Mouse (Mus musculus) CH12.LX (cell line): ENCODE measurements around the gene Sertad3. TPM values are rescaled to one million over a fixed set of nuclear protein-coding genes. Genes with fewer than 3 reads are reported as not detected.

Source experiments
- DNase-seq: peaks from one replicate; pipeline ENCODE4 v3.0.0-alpha.2; 2013; ENCODE audit errors: extremely low read depth
- H3K27ac ChIP-seq: 2 replicates; pipeline ENCODE4 v1.5.1; 2012; ENCODE audit warnings: low read depth, mild to moderate bottlenecking, control low read depth, moderate library complexity; ENCODE audit not compliant: insufficient read depth
- H3K27me3 ChIP-seq: replicated peaks from 2 replicates; pipeline ENCODE3; 2012; ENCODE audit warnings: inconsistent platforms
- H3K36me3 ChIP-seq, 2 experiments: replicated peaks in 1 of 2; 2 replicates each; pipeline versions ENCODE3 to v1.6.1; 2012; ENCODE audit warnings: inconsistent platforms in 1 of 2, low read length in 1 of 2, mild to moderate bottlenecking in 1 of 2, mixed read lengths in 1 of 2, moderate library complexity in 1 of 2; ENCODE audit not compliant: control insufficient read depth in 1 of 2, insufficient read depth in 1 of 2
- H3K4me1 ChIP-seq, 2 experiments: 2 replicates each; pipeline ENCODE4 v1.6.1; 2012; ENCODE audit warnings: inconsistent platforms in 1 of 2, moderate library complexity in 1 of 2; ENCODE audit not compliant: insufficient read depth in 2 of 2, control insufficient read depth in 1 of 2
- H3K4me2 ChIP-seq: 2 replicates; pipeline ENCODE4 v1.6.1; 2012; ENCODE audit warnings: low read depth, mild to moderate bottlenecking, control low read depth; ENCODE audit not compliant: poor library complexity, insufficient read depth, severe bottlenecking
- H3K4me3 ChIP-seq, 3 experiments: fragments of 150-350 bp in 1 of 3; sonication (generic) in 1 of 3; replicated peaks in 1 of 3; 2 replicates each; pipeline versions ENCODE3 to v1.5.1; 2011 to 2012; ENCODE audit warnings: low read depth in 2 of 3, low read length in 2 of 3, mild to moderate bottlenecking in 2 of 3, moderate library complexity in 2 of 3, control low read depth in 1 of 3, improper control_type of control experiment in 1 of 3, inconsistent platforms in 1 of 3, mixed read lengths in 1 of 3; ENCODE audit not compliant: poor library complexity in 1 of 3
- H3K79me2 ChIP-seq: replicated peaks from 2 replicates; pipeline ENCODE4 v1.6.1; 2012; ENCODE audit warnings: mild to moderate bottlenecking, moderate library complexity; ENCODE audit not compliant: control insufficient read depth, poor library complexity, insufficient read depth, severe bottlenecking; ENCODE audit errors: extremely low read depth
- H3K9ac ChIP-seq: 2 replicates; pipeline ENCODE4 v1.6.1; 2012; ENCODE audit warnings: low read depth, mild to moderate bottlenecking, control low read depth, moderate library complexity; ENCODE audit not compliant: insufficient read depth
- H3K9me3 ChIP-seq: replicated peaks from 2 replicates; pipeline ENCODE3; 2012; ENCODE audit warnings: low read length, inconsistent platforms, mixed read lengths
- CTCF ChIP-seq, 2 experiments: IDR thresholded peaks in 1 of 2; conservative IDR thresholded peaks in 1 of 2; 2 replicates each; pipeline ENCODE4 v1.5.1; 2011 to 2012; ENCODE audit warnings: low read depth in 2 of 2, low read length in 2 of 2, improper control_type of control experiment in 1 of 2, inconsistent platforms in 1 of 2, mild to moderate bottlenecking in 1 of 2, moderate library complexity in 1 of 2
- E2F4 ChIP-seq: IDR thresholded peaks from 2 replicates; pipeline ENCODE4 v1.6.1; 2011; ENCODE audit warnings: low read depth, low read length, improper control_type of control experiment; ENCODE audit not compliant: insufficient replicate concordance
- ELF1 ChIP-seq: IDR thresholded peaks from 2 replicates; pipeline ENCODE4 v1.6.1; 2014; ENCODE audit warnings: low read depth, mild to moderate bottlenecking, inconsistent platforms, low read length, improper control_type of control experiment
- ETS1 ChIP-seq: conservative IDR thresholded peaks from 2 replicates; pipeline ENCODE4 v1.6.1; 2012; ENCODE audit warnings: low read depth, mild to moderate bottlenecking, inconsistent platforms, low read length, improper control_type of control experiment, moderate library complexity
- GABPA ChIP-seq: IDR thresholded peaks from 2 replicates; pipeline ENCODE4 v1.6.1; 2012; ENCODE audit warnings: low read depth, low read length, improper control_type of control experiment, inconsistent platforms; ENCODE audit not compliant: insufficient replicate concordance
- JUN ChIP-seq: IDR thresholded peaks from 2 replicates; pipeline ENCODE4 v1.6.1; 2011; ENCODE audit warnings: low read depth, mild to moderate bottlenecking, low read length, improper control_type of control experiment, moderate library complexity; ENCODE audit not compliant: insufficient read depth
- JUND ChIP-seq: conservative IDR thresholded peaks from 2 replicates; pipeline ENCODE4 v1.6.1; 2011; ENCODE audit warnings: low read depth, low read length, improper control_type of control experiment
- KAT2A ChIP-seq: IDR thresholded peaks from 2 replicates; pipeline ENCODE4 v1.6.1; 2012; ENCODE audit warnings: low read length, improper control_type of control experiment, inconsistent platforms; ENCODE audit not compliant: insufficient replicate concordance
- MAFK ChIP-seq: IDR thresholded peaks from 2 replicates; pipeline ENCODE4 v1.6.1; 2011; ENCODE audit warnings: low read length, improper control_type of control experiment; ENCODE audit not compliant: insufficient replicate concordance
- MAX ChIP-seq: IDR thresholded peaks from 2 replicates; pipeline ENCODE4 v1.6.1; 2011; ENCODE audit warnings: low read length, improper control_type of control experiment
- MAZ ChIP-seq: IDR thresholded peaks from 2 replicates; pipeline ENCODE4 v1.6.1; 2012; ENCODE audit warnings: low read depth, mild to moderate bottlenecking, inconsistent platforms, low read length, improper control_type of control experiment, moderate library complexity
- MXI1 ChIP-seq: IDR thresholded peaks from 2 replicates; pipeline ENCODE4 v1.6.1; 2011; ENCODE audit warnings: mild to moderate bottlenecking, low read depth, low read length, improper control_type of control experiment
- MYC ChIP-seq: IDR thresholded peaks from 2 replicates; pipeline ENCODE4 v1.6.1; 2011; ENCODE audit warnings: low read depth, mild to moderate bottlenecking, improper control_type of control experiment, low read length
- NELFE ChIP-seq: IDR thresholded peaks from 2 replicates; pipeline ENCODE4 v1.6.1; 2011; ENCODE audit warnings: low read depth, low read length, improper control_type of control experiment
- NRF1 ChIP-seq: IDR thresholded peaks from 2 replicates; pipeline ENCODE4 v1.6.1; 2014; ENCODE audit warnings: low read depth, mild to moderate bottlenecking, inconsistent platforms, low read length, improper control_type of control experiment, moderate library complexity
- PAX5 ChIP-seq: IDR thresholded peaks from 2 replicates; pipeline ENCODE4 v1.6.1; 2012; ENCODE audit warnings: low read length, inconsistent platforms, mixed read lengths
- POLR2A ChIP-seq: IDR thresholded peaks from 2 replicates; pipeline ENCODE4 v1.6.1; 2011; ENCODE audit warnings: low read depth, mild to moderate bottlenecking, improper control_type of control experiment, low read length
- POLR2AphosphoS2 ChIP-seq: IDR thresholded peaks from 2 replicates; pipeline ENCODE4 v1.6.1; 2011; ENCODE audit warnings: low read depth, low read length, improper control_type of control experiment
- RAD21 ChIP-seq: IDR thresholded peaks from 2 replicates; pipeline ENCODE4 v1.6.1; 2011; ENCODE audit warnings: low read depth, mild to moderate bottlenecking, low read length, improper control_type of control experiment, moderate library complexity
- RCOR1 ChIP-seq: conservative IDR thresholded peaks from 2 replicates; pipeline ENCODE4 v1.6.1; 2012; ENCODE audit warnings: low read depth, mild to moderate bottlenecking, inconsistent platforms, low read length, improper control_type of control experiment
- SIN3A ChIP-seq: IDR thresholded peaks from 2 replicates; pipeline ENCODE4 v1.6.1; 2012; ENCODE audit warnings: low read length, improper control_type of control experiment, inconsistent platforms
- SMC3 ChIP-seq: IDR thresholded peaks from 2 replicates; pipeline ENCODE4 v1.6.1; 2011; ENCODE audit warnings: low read depth, low read length, improper control_type of control experiment
- USF1 ChIP-seq: IDR thresholded peaks from 2 replicates; pipeline ENCODE4 v1.6.1; 2014; ENCODE audit warnings: low read depth, mild to moderate bottlenecking, inconsistent platforms, low read length, improper control_type of control experiment
- USF2 ChIP-seq: conservative IDR thresholded peaks from 2 replicates; pipeline ENCODE4 v1.6.1; 2011; ENCODE audit warnings: low read depth, low read length, improper control_type of control experiment
- ZKSCAN1 ChIP-seq: IDR thresholded peaks from 2 replicates; pipeline ENCODE4 v1.6.1; 2012; ENCODE audit warnings: low read depth, inconsistent platforms, low read length, improper control_type of control experiment, borderline replicate concordance
- dilution Hi-C: fragments of 300-500 bp; cut with MboI; formaldehyde crosslinking; loops from 2 replicates; pipeline ENCODE4 v1.14.3; 2020; ENCODE audit warnings: low sequenced_read_pairs; ENCODE audit not compliant: extremely low pct_unique_long_range_greater_than_20kb, extremely low pct_ligation_motif_present
- in situ Hi-C: fragments of 300-500 bp; cut with MboI; formaldehyde crosslinking; loops from 3 replicates; pipeline ENCODE4 v1.14.3; 2019; ENCODE audit warnings: low sequenced_read_pairs, low pct_ligation_motif_present, low pct_unique_long_range_greater_than_20kb, mixed read lengths
- polyA plus RNA-seq: library from polyadenylated mRNA; unstranded; fragments of >175 nt; gene quantifications from 2 replicates; pipeline ENCODE4 v1.2.1, GENCODE M21; 2012; ENCODE audit warnings: low read depth; ENCODE audit not compliant: insufficient read length
- total RNA-seq, 2 experiments: library from RNA; depleted of rRNA; stranded (reverse); fragments of 300-350 nt in 1 of 2; fragments of >200 nt in 1 of 2; gene quantifications; 2 replicates each; pipeline ENCODE4 v1.2.3; 2012 to 2014

Gene Sertad3
- total and polyA plus RNA-seq, 3 experiments: 2.7 to 3.9 (median 2.8) TPM

DNA sequence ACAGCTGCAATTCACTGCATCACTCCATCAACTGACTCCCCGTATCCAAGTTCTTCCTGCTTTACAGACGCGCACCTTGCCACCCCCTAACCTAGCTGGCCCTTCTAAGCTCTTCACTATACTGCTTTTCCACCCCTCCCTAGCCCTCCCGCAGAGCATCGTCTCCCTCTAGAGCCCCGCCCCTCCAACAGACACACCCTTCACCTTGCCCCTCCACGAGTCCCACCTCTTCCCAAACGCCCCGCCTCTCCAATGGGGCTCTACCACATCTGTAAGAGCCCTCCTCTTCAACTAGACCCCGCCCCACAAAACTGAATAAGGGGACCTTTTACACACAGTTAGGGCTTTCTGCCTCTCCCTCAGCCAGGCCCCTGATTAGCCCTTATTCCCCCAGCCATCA is 39.8 kb upstream of the Sertad3 start:
- TF ChIP-seq SIN3A (no peak), PAX5 (no peak), MAFK (no peak), RCOR1 (no peak), JUND (no peak), MAX (no peak), POLR2AphosphoS2 (no peak), ZKSCAN1 (no peak), E2F4 (no peak), USF1 (no peak), GABPA (no peak)
- no peak overlapping the region for H3K4me3 ChIP-seq

DNA sequence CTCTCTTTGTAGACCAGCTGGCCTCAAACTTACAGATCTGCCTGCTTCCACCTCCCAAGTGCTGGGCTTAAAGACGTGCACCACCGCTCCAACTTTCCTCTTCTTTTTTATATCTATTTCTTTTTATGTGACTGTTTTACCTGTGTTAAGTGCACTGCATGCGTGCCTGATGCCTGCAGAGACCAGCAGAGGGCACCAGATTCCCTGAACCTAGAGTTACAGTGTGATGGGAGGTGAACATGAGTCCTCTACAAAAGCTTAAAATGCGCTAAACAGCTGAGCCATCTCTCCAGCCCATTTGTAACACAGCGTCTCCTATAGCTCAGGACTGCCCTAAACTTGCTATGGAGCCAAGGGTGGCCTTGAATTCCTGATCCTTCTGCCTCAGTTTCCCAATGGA is 36.0 kb upstream of the Sertad3 start:
- no peak for TF ChIP-seq USF2
- no peak for TF ChIP-seq POLR2A
- no peak for TF ChIP-seq MAZ
- no peak for TF ChIP-seq MXI1
- TF ChIP-seq KAT2A: no peak
- no peak for TF ChIP-seq MAFK
- TF ChIP-seq JUND: no peak
- TF ChIP-seq NELFE: no peak
- no peak for TF ChIP-seq RCOR1
- TF ChIP-seq ELF1: no peak
- TF ChIP-seq MYC: peak; percentile 57; the same call in 1 of the 2 replicates
- peak; percentile 76 for TF ChIP-seq RAD21
- TF ChIP-seq ETS1: no peak
- no peak for TF ChIP-seq NRF1
- peak; percentile 78 for TF ChIP-seq SMC3
- TF ChIP-seq USF1: no peak
- TF ChIP-seq SIN3A: no peak
- no peak for TF ChIP-seq JUN
- peak; percentile 49 to 88; a peak in 3 of 4 replicates for TF ChIP-seq CTCF (conservative IDR thresholded peaks at IDR 0.05 in 1 of 2, IDR thresholded peaks at IDR 0.05 in 1 of 2; ENCODE audit: low read depth in 2 of 2, low read length in 2 of 2)
- no peaks in the 10 kb centered on the region for H3K79me2 ChIP-seq
- in situ Hi-C loops: loop anchor here (5.0 kb wide), 1 partner anchor 60 kb away; the partner anchor contains the start of gene Prx
- dilution Hi-C loops: no loop called here
- no peak overlapping the region for H3K4me2 ChIP-seq
- DNase-seq: peak; percentile 63
- no peak overlapping the region for H3K4me3 ChIP-seq
- H3K4me1 ChIP-seq: peaks cover 0 to 5% of the 10 kb centered on the region in 2 experiments; a peak in 2 of 4 replicates
- no peak overlapping the region for H3K9ac ChIP-seq
- H3K9me3 ChIP-seq: peaks cover 12% of the 10 kb centered on the region
- H3K27ac ChIP-seq: no peak overlapping the region
- H3K27me3 ChIP-seq: peaks cover 48% of the 10 kb centered on the region
- no peaks in the 10 kb centered on the region for H3K36me3 ChIP-seq

More for the DNA sequence above, 39.8 kb upstream of the Sertad3 start:
- Histone ChIP-seq H3K36me3 (no peaks in the 10 kb centered on the region), H3K27me3 (peaks cover 61% of the 10 kb centered on the region), H3K9me3 (peaks cover 13% of the 10 kb centered on the region), H3K4me2 (0 out of 2 replicates have a peak overlapping the region, but pooled peaks have one; percentile 14), H3K79me2 (no peaks in the 10 kb centered on the region), H3K27ac (no peak overlapping the region), H3K4me1 (peaks cover 0 to 7% of the 10 kb centered on the region in 2 experiments; a peak in 2 of 4 replicates), H3K9ac (no peak overlapping the region)
- dilution Hi-C loops (no loop called here), in situ Hi-C loops (no loop called here)
- no peak for DNase-seq
